Mouse (Mus musculus) lung, adult 2 months (tissue): ENCODE measurements around the gene Unc13a.

Source experiments
- CTCF ChIP-seq: fragments of 200-500 bp; IDR thresholded peaks from 2 replicates; pipeline ENCODE4 v1.5.1; 2011; ENCODE audit warnings: mild to moderate bottlenecking, low read length, control low read depth; ENCODE audit not compliant: insufficient read depth
- POLR2A ChIP-seq: fragments of 200-500 bp; IDR thresholded peaks from 2 replicates; pipeline ENCODE4 v1.6.1; 2011; ENCODE audit warnings: low read depth, mild to moderate bottlenecking, control low read depth, low read length, borderline replicate concordance; ENCODE audit errors: extremely low read depth

DNA sequence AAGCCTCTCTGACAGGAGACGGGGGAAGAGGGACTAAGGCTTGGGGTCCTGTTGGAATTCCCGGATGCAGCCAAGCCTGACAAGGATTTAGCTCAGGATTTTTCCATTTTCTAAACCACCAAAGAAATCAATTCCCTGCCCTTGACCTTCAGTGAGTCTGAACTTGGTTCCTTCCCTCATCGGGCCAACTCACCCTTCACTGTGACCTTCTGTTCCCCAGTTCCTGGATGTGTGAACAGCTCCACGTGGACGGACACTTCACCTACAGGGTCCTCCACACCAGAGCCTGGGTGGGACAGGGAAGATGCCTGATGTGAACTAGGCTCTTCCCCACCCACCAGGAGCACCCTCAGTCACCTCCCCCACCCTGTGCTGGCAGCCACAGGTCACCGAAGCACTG lies 40.8 kb downstream of the Unc13a start:
- TF ChIP-seq CTCF (no peak), POLR2A (no peak)
